Mouse (Mus musculus) frontal cortex, adult 2 months (tissue): ENCODE measurements around the gene Fgfr2. TPM values are rescaled to one million over a fixed set of nuclear protein-coding genes. Genes with fewer than 3 reads are reported as not detected.

Experiments used
- DNase-seq, 2 experiments: peaks; one replicate each; pipeline ENCODE4 v3.0.0; 2022; ENCODE audit warnings: low spot score in 1 of 2; ENCODE audit errors: extremely low spot score in 1 of 2
- polyA plus RNA-seq: library from polyadenylated mRNA; depleted of rRNA; stranded (reverse); fragments of >200 nt; gene quantifications from 2 replicates; pipeline ENCODE4 v1.2.3, GENCODE M21; 2012

Fgfr2 gene
- polyA plus RNA-seq, 1 experiment, result 69.6 TPM

GRCm38 (mm10) chr7:130304642-130305041, 2818.5 kb downstream of the Fgfr2 start:
- peak; percentile 10 to 25 for DNase-seq

GRCm38 (mm10) chr7:130303464-130303863, 2819.7 kb downstream of the Fgfr2 start:
- no peak for DNase-seq

- no peak for DNase-seq
Observed at GRCm38 (mm10) chr7:130300606-130301005, 2822.5 kb downstream of the Fgfr2 start.

- DNase-seq, result no peak
Observed at GRCm38 (mm10) chr7:130298926-130299594, 2824.1 kb downstream of the Fgfr2 start.

GRCm38 (mm10) chr7:130291179-130291578, 2832.0 kb downstream of the Fgfr2 start:
- DNase-seq, result no peak

GRCm38 (mm10) chr7:130289428-130289790, 2833.7 kb downstream of the Fgfr2 start:
- DNase-seq, result no peak

- no peak for DNase-seq
Observed at GRCm38 (mm10) chr7:130288719-130289427, 2834.3 kb downstream of the Fgfr2 start.

- no peak for DNase-seq
Observed at GRCm38 (mm10) chr7:130288248-130288647, 2834.9 kb downstream of the Fgfr2 start.

- no peak for DNase-seq
Observed at GRCm38 (mm10) chr7:130278738-130279705, 2844.1 kb downstream of the Fgfr2 start.

- DNase-seq, result no peak
Observed at GRCm38 (mm10) chr7:130278000-130278737, 2845.0 kb downstream of the Fgfr2 start.

GRCm38 (mm10) chr7:130273265-130273664, 2849.9 kb downstream of the Fgfr2 start:
- DNase-seq, result peak in 1 of 2 experiments; percentile 83

- no peak for DNase-seq
Observed at GRCm38 (mm10) chr7:130270807-130271206, 2852.3 kb downstream of the Fgfr2 start.

- DNase-seq, result no peak
Observed at GRCm38 (mm10) chr7:130269124-130269867, 2853.9 kb downstream of the Fgfr2 start.

GRCm38 (mm10) chr7:130267099-130267498, 2856.1 kb downstream of the Fgfr2 start:
- no peak for DNase-seq

- DNase-seq, result peak in 1 of 2 experiments; percentile 47
Observed at GRCm38 (mm10) chr7:130266166-130266490, 2857.0 kb downstream of the Fgfr2 start.

GRCm38 (mm10) chr7:130265319-130266165, 2857.6 kb downstream of the Fgfr2 start:
- peak in 1 of 2 experiments; percentile 58 for DNase-seq

GRCm38 (mm10) chr7:130264616-130265318, 2858.4 kb downstream of the Fgfr2 start:
- no peak for DNase-seq

GRCm38 (mm10) chr7:130263799-130264351, 2859.3 kb downstream of the Fgfr2 start:
- DNase-seq, result no peak
